18 mouse cellular contexts compared by ENCODE assay signal in genomic region chr9:70301598-70301997, GRCm38 (mm10).
"Had no signal": no experiment of that assay in that cellular context is flagged by ENCODE, and none has a peak within 500 bp of the region (broad histone marks: within the 10 kb centered on the region; RNA-seq: fewer than 3 reads in every experiment).

No protein-coding gene starts in this region.

- H3K9me3 ChIP-seq: liver, embryonic 15.5 days; midbrain, embryonic 15.5 days had no signal

- H3K4me3 ChIP-seq: limb, embryonic 13.5 days; liver, embryonic 15.5 days; megakaryocyte, embryonic 14.5 days; midbrain, embryonic 15.5 days; neural tube, embryonic 13.5 days had no signal

- H3K4me1 ChIP-seq: liver, embryonic 15.5 days had no signal

- H3K36me3 ChIP-seq: liver, embryonic 15.5 days; midbrain, embryonic 15.5 days had no signal

- H3K4me2 ChIP-seq: limb, embryonic 13.5 days; liver, embryonic 11.5 days; liver, embryonic 15.5 days; midbrain, embryonic 11.5 days; midbrain, embryonic 15.5 days; neural tube, embryonic 13.5 days had no signal

- H3K27me3 ChIP-seq: limb, embryonic 13.5 days; liver, embryonic 15.5 days; megakaryocyte, embryonic 14.5 days; midbrain, embryonic 15.5 days; neural tube, embryonic 13.5 days had no signal

- H3K27ac ChIP-seq: limb, embryonic 13.5 days; liver, embryonic 15.5 days; macrophage; midbrain, embryonic 15.5 days; neural tube, embryonic 13.5 days had no signal

- H3K9ac ChIP-seq: limb, embryonic 13.5 days; liver, embryonic 15.5 days; midbrain, embryonic 15.5 days; neural tube, embryonic 13.5 days had no signal

- ATAC-seq: midbrain, embryonic 15.5 days had no signal

- DNase-seq: kidney, adult 18-20 months; kidney, postnatal 36 days; layer of hippocampus, adult 9-11 months; layer of hippocampus, postnatal 36 days; lung, adult 2 months; lung, postnatal 10 days; retina, postnatal 1 day; right cerebral cortex, postnatal 4 days; thymus, adult 18-20 months; thymus, postnatal 14 days had no signal
